Mouse (Mus musculus): ENCODE results near the gene Tut1. TPM values are rescaled to one million over a fixed set of nuclear protein-coding genes. Genes with fewer than 3 reads are reported as not detected.
A peak's percentile ranks its signal among the peaks of the same experiment; 100 is the strongest.

Gene Tut1
- total and polyA plus RNA-seq, 2 experiments from 2014 or later = 10.4 to 18.0 TPM

DNA sequence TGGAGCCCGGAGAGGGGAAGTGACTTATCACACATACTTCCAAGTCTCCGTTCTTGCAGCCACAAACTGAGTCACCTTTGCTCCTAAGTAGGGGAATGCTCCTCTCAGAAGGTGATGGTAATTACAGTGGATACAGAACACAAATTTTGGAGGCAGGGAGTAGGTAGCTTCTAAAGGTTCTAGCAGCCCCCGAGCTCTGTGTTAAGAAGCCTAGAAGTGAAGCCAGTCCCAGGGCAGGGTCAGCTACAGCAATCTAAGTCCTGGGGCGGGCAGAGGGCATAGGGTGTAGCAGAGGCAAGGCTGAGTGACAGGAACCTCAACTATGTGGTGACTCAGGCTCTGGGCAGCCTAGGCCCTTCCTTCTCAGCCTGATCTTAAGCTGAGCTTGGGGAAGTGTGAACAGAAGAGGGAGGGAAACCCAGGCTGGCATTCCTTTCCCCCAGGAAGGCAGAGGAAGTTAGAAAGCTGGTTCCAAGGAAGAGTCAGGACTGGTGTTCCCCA, 29.6 kb downstream of the Tut1 start:
- peak; percentile 46 for DNase-seq (ENCODE audit: low spot score)
- 0 out of 2 replicates have a peak, but pooled peaks have one; percentile 16 for ATAC-seq (ENCODE audit: insufficient read depth, low read depth)
- no peak overlapping the region for H3K4me3 ChIP-seq (ENCODE audit: low read depth, low read length)
- H3K9ac ChIP-seq (replicated peaks; ENCODE audit: low read depth, low read length) = 0 out of 2 replicates have a peak overlapping the region, but pooled peaks have one; percentile 12
- peak overlapping the region; percentile 69 for H3K27ac ChIP-seq (ENCODE audit: low read depth)
- no peak overlapping the region for H3K4me2 ChIP-seq (ENCODE audit: low read depth, low read length)
- peaks cover 14% of the 10 kb centered on the region for H3K36me3 ChIP-seq (replicated peaks; ENCODE audit: control insufficient read depth, insufficient read depth, low read length)
- WGBS = 14% methylated on average over 4 of the region's 4 CpGs
- H3K9me3 ChIP-seq (replicated peaks; ENCODE audit: control insufficient read depth, low read length) = no peaks in the 10 kb centered on the region
- peaks cover 60% of the 10 kb centered on the region for H3K4me1 ChIP-seq (ENCODE audit: control insufficient read depth, insufficient read depth)
- no peak for TF ChIP-seq CTCF (IDR thresholded peaks at IDR 0.05; ENCODE audit: low read depth)
- TF ChIP-seq EP300 (IDR thresholded peaks at IDR 0.05; ENCODE audit: low read depth) = no peak
- no peaks in the 10 kb centered on the region for H3K27me3 ChIP-seq (ENCODE audit: control insufficient read depth, insufficient read depth, low read length)

DNA sequence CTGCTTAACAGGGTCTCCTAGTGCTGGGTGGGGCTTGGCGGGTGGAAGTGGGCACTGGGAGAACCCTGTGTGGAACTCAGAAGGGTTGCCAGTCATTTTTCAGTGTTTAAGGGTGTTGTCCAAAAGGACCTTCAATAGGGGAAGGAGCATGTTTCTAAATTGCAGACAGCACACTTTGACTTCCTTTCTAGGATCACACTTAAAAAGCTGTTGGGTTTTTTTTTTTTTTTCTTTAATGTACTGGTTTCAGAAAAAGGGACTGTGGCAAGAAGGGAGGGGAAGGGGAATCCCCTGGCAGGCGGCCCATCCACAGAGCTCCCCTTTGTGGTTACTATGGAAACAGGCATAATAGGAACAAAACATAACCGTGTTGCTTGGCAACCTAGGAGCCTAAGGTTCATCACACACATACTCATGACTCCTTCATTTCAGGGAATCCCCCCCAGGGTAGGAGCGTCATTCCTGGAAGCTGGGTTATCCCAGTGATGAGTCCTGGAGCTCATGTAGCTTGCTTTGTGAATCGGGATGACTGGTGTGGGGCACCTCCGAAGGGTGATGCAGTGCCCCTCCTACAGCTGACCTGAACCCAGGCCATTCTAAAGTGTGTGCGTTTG, 30.7 kb downstream of the Tut1 start:
- H3K4me2 ChIP-seq (ENCODE audit: low read depth, low read length) = no peak overlapping the region

GRCm38 (mm10) chr19:8985891-8986290, 32.2 kb downstream of the Tut1 start:
- ATAC-seq (ENCODE audit: insufficient read depth, low read depth) (no peak), DNase-seq (ENCODE audit: low spot score) (no peak)
- Histone ChIP-seq H3K27me3 (ENCODE audit: control insufficient read depth, insufficient read depth, low read length) (no peaks in the 10 kb centered on the region), H3K4me1 (ENCODE audit: control insufficient read depth, insufficient read depth) (peaks cover 65% of the 10 kb centered on the region), H3K4me3 (ENCODE audit: low read depth, low read length) (no peak overlapping the region), H3K9me3 (replicated peaks; ENCODE audit: control insufficient read depth, low read length) (no peaks in the 10 kb centered on the region), H3K36me3 (replicated peaks; ENCODE audit: control insufficient read depth, insufficient read depth, low read length) (no peaks in the 10 kb centered on the region), H3K4me2 (ENCODE audit: low read depth, low read length) (no peak overlapping the region), H3K27ac (ENCODE audit: low read depth) (no peak overlapping the region), H3K9ac (replicated peaks; ENCODE audit: low read depth, low read length) (no peak overlapping the region)
- TF ChIP-seq CTCF (IDR thresholded peaks at IDR 0.05; ENCODE audit: low read depth) (no peak), EP300 (IDR thresholded peaks at IDR 0.05; ENCODE audit: low read depth) (no peak)
- 30% methylated on average over 5 of the region's 5 CpGs for WGBS

More for the DNA sequence above, 30.7 kb downstream of the Tut1 start:
- peak; percentile 86 for DNase-seq (ENCODE audit: low spot score)
- no peak overlapping the region for H3K4me3 ChIP-seq (ENCODE audit: low read depth, low read length)
- no peak overlapping the region for H3K9ac ChIP-seq (replicated peaks; ENCODE audit: low read depth, low read length)
- no peak for TF ChIP-seq CTCF (IDR thresholded peaks at IDR 0.05; ENCODE audit: low read depth)
- no peak for TF ChIP-seq EP300 (IDR thresholded peaks at IDR 0.05; ENCODE audit: low read depth)
- H3K4me1 ChIP-seq (ENCODE audit: control insufficient read depth, insufficient read depth) = peaks cover 65% of the 10 kb centered on the region
- peak overlapping the region; percentile 69 for H3K27ac ChIP-seq (ENCODE audit: low read depth)
- WGBS = 23% methylated on average over 7 of the region's 7 CpGs
- H3K9me3 ChIP-seq (replicated peaks; ENCODE audit: control insufficient read depth, low read length) = no peaks in the 10 kb centered on the region
- ATAC-seq (ENCODE audit: insufficient read depth, low read depth) = no peak
- H3K36me3 ChIP-seq (replicated peaks; ENCODE audit: control insufficient read depth, insufficient read depth, low read length) = peaks cover 2% of the 10 kb centered on the region
- H3K27me3 ChIP-seq (ENCODE audit: control insufficient read depth, insufficient read depth, low read length) = no peaks in the 10 kb centered on the region

- peak overlapping the region; percentile 71; the same call in 1 of the 2 replicates for H3K4me2 ChIP-seq (ENCODE audit: low read depth, low read length)
- H3K36me3 ChIP-seq (replicated peaks; ENCODE audit: control insufficient read depth, insufficient read depth, low read length) = no peaks in the 10 kb centered on the region
- H3K27me3 ChIP-seq (ENCODE audit: control insufficient read depth, insufficient read depth, low read length) = no peaks in the 10 kb centered on the region
- peak; percentile 78 for DNase-seq (ENCODE audit: low spot score)
- peak; percentile 34 for ATAC-seq (ENCODE audit: insufficient read depth, low read depth)
- H3K9ac ChIP-seq (replicated peaks; ENCODE audit: low read depth, low read length) = peak overlapping the region; percentile 13; the same call in 1 of the 2 replicates
- peaks cover 69% of the 10 kb centered on the region for H3K4me1 ChIP-seq (ENCODE audit: control insufficient read depth, insufficient read depth)
- peak overlapping the region; percentile 97 for H3K27ac ChIP-seq (ENCODE audit: low read depth)
- H3K4me3 ChIP-seq (ENCODE audit: low read depth, low read length) = no peak overlapping the region
- TF ChIP-seq CTCF (IDR thresholded peaks at IDR 0.05; ENCODE audit: low read depth) (no peak), EP300 (IDR thresholded peaks at IDR 0.05; ENCODE audit: low read depth) (no peak)
- no peaks in the 10 kb centered on the region for H3K9me3 ChIP-seq (replicated peaks; ENCODE audit: control insufficient read depth, low read length)
- 26% methylated on average over 2 of the region's 2 CpGs for WGBS
Observed at GRCm38 (mm10) chr19:8987816-8988215, 34.2 kb downstream of the Tut1 start.

DNA sequence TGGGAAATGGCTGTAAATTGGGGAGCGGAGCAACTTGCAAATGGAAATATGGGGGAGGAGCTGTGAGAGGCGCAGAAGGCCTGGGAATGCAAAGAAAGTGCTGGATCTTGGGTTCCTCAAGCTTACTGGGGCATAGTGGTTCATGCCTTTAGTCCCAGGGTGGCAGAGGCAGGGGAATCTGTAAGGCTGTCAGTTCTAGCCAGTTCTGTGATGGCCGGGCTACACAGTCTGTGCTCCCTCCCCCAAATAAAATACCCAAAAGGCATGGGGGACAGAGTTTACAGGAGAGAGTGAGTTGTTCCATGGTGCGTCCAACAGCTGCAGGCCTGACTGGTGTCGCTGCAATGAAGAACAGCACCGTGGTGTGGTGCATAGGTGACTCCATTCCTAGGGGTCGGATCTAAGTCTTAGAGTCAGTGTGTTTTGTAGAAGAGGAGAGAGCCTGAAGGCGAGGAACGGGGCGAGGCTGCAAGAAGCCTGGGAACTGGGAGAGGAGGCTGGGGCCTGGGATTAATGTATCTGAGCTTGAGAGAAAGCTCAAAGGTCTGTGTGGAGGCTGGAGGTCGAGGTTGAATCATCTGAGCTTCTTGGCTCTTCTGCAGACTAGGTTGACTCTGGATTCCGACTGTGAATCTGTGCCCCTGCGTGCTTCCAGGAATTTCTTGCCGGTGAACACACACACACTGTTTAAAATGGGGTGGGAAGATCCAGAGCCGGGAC, 34.9 kb downstream of the Tut1 start:
- H3K27me3 ChIP-seq (ENCODE audit: control insufficient read depth, insufficient read depth, low read length) = no peaks in the 10 kb centered on the region
- H3K4me3 ChIP-seq (ENCODE audit: low read depth, low read length) = peak overlapping the region; percentile 75
- H3K9me3 ChIP-seq (replicated peaks; ENCODE audit: control insufficient read depth, low read length) = no peaks in the 10 kb centered on the region
- 26% methylated on average over 15 of the region's 15 CpGs for WGBS
- DNase-seq (ENCODE audit: low spot score) = no peak
- H3K9ac ChIP-seq (replicated peaks; ENCODE audit: low read depth, low read length) = peak overlapping the region; percentile 85
- peak overlapping the region; percentile 97 for H3K27ac ChIP-seq (ENCODE audit: low read depth)
- ATAC-seq (ENCODE audit: insufficient read depth, low read depth) = no peak
- TF ChIP-seq CTCF (IDR thresholded peaks at IDR 0.05; ENCODE audit: low read depth) (no peak), EP300 (IDR thresholded peaks at IDR 0.05; ENCODE audit: low read depth) (no peak)
- H3K4me2 ChIP-seq (ENCODE audit: low read depth, low read length) = peak overlapping the region; percentile 71
- no peaks in the 10 kb centered on the region for H3K36me3 ChIP-seq (replicated peaks; ENCODE audit: control insufficient read depth, insufficient read depth, low read length)
- peaks cover 69% of the 10 kb centered on the region for H3K4me1 ChIP-seq (ENCODE audit: control insufficient read depth, insufficient read depth)

All from heart, postnatal 0 days (tissue).